Mouse (Mus musculus) brain, embryonic 18.5 days (tissue): ENCODE measurements around the gene Taf8.

Experiments used
- DNase-seq: peaks from one replicate; pipeline ENCODE4 v3.0.0-alpha.2; 2012; ENCODE audit warnings: low read depth, low spot score

The Taf8 gene

GRCm38 (mm10) chr17:47459341-47459919 lies 42.7 kb downstream of the Taf8 start:
- no peak for DNase-seq

- no peak for DNase-seq
Measured at GRCm38 (mm10) chr17:47458936-47459335, 43.2 kb downstream of the Taf8 start.

- no peak for DNase-seq
Measured at GRCm38 (mm10) chr17:47458310-47458709, 43.8 kb downstream of the Taf8 start.

- no peak for DNase-seq
Measured at GRCm38 (mm10) chr17:47454675-47455074, 47.4 kb downstream of the Taf8 start.

GRCm38 (mm10) chr17:47452886-47453285 lies 49.2 kb downstream of the Taf8 start:
- no peak for DNase-seq

- no peak for DNase-seq
Measured at GRCm38 (mm10) chr17:47450880-47451565, 51.1 kb downstream of the Taf8 start.

GRCm38 (mm10) chr17:47450239-47450638 lies 51.9 kb downstream of the Taf8 start:
- no peak for DNase-seq

- no peak for DNase-seq
Measured at GRCm38 (mm10) chr17:47449432-47449831, 52.7 kb downstream of the Taf8 start.

GRCm38 (mm10) chr17:47448523-47449372 lies 53.3 kb downstream of the Taf8 start:
- DNase-seq, result no peak

- no peak for DNase-seq
Measured at GRCm38 (mm10) chr17:47446561-47446960, 55.5 kb downstream of the Taf8 start.

- DNase-seq, result no peak
Measured at GRCm38 (mm10) chr17:47446025-47446424, 56.1 kb downstream of the Taf8 start.

- no peak for DNase-seq
Measured at GRCm38 (mm10) chr17:47445518-47445917, 56.6 kb downstream of the Taf8 start.

- DNase-seq, result no peak
Measured at GRCm38 (mm10) chr17:47444113-47444512, 58.0 kb downstream of the Taf8 start.

GRCm38 (mm10) chr17:47442271-47442670 lies 59.8 kb downstream of the Taf8 start:
- no peak for DNase-seq

- no peak for DNase-seq
Measured at GRCm38 (mm10) chr17:47441296-47442051, 60.6 kb downstream of the Taf8 start.

GRCm38 (mm10) chr17:47440359-47440890 lies 61.7 kb downstream of the Taf8 start:
- DNase-seq, result no peak

GRCm38 (mm10) chr17:47439396-47440028 lies 62.6 kb downstream of the Taf8 start:
- DNase-seq, result no peak

GRCm38 (mm10) chr17:47438611-47439010 lies 63.5 kb downstream of the Taf8 start:
- no peak for DNase-seq

GRCm38 (mm10) chr17:47436907-47437547 lies 65.1 kb downstream of the Taf8 start, which contains the start of gene 1700001C19Rik:
Gene 1700001C19Rik (minus strand): TSS chr17:47437376.
- no peak for DNase-seq

- DNase-seq, result no peak
Measured at GRCm38 (mm10) chr17:47436156-47436906, 65.8 kb downstream of the Taf8 start, which contains the start of gene AI661453. Gene AI661453 (plus strand): TSS chr17:47436615.
